Mouse (Mus musculus): ENCODE measurements around the gene Sh3gl1.

DNA sequence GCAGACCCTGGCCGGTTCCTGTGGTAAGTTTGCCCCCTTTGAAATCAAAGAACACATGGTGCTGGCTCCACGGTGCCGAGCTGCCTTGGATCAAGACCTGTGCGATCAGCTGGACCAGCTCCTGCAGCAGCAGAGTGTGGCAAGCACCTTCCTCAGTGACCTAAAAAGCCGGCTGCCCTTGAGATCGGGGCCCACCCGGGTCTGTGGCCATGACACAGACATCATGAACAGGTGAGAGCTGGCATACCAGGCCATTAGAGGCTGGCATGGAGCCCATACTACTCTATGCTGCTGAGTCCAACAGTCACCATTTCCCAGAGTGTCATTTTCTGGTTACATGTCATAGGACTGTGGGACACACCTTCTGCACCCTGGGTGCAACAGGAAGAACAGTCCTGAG is 25.6 kb upstream of the Sh3gl1 start:
- TF ChIP-seq POLR2A (IDR thresholded peaks at IDR 0.05; ENCODE audit: extremely low read depth, insufficient read depth, low read length) (no peak), CTCF (IDR thresholded peaks at IDR 0.05; ENCODE audit: low read depth, low read length) (no peak)
